Mouse (Mus musculus): ENCODE measurements around the gene C77080. TPM values are rescaled to one million over a fixed set of nuclear protein-coding genes. Genes with fewer than 3 reads are reported as not detected.

Gene C77080
- polyA plus RNA-seq, 1 experiment = 39.3 TPM

DNA sequence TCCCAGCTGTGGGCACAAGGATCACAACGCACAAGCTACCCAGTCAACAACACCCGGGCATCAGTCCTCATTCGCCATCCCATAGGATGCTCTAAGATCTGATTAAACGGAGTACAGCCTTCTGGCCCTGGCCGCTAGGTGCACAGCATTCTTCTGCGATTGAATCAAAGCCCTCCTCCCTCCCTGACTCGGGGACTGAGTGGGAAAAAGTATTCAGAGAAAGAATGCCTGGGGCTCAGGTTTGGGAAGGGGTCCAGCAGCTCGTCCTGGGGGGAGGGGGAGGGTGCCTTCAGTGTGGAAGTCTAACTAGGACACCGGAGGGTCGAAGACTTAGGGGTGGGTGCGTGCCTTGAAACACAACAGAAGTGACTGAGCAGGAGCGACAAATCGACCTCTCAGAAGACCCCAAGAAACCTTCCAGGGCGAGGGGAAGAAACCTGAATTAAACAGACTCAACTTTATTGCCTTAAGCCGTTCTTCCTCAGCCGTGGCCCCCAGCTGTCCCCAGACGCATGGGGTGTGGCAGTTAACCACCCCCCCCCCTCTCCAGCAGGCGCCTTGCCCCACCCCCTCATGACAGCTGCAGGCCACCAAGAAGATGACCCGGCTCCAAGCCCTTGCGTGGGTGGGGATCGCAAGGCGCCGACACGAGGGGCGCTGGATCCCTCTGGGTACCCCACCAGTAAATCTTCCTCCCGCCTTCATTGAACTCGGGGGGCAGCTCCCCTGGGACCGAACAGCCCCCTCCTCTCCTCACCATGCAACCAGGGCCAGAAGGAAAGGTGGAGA, 25.7 kb upstream of the C77080 start:
- TF ChIP-seq CTCF (conservative IDR thresholded peaks at IDR 0.05; ENCODE audit: insufficient read depth, insufficient read length, low read depth, low read length) = no peak
- no peak for TF ChIP-seq POLR2A (IDR thresholded peaks at IDR 0.05; ENCODE audit: low read depth, low read length)
- Histone ChIP-seq H3K27ac (ENCODE audit: insufficient read depth, low read depth, low read length) (no peak overlapping the region), H3K27me3 (replicated peaks; ENCODE audit: control insufficient read depth, insufficient read depth, low read length) (no peaks in the 10 kb centered on the region), H3K36me3 (ENCODE audit: control insufficient read depth, insufficient read depth, low read length) (no peaks in the 10 kb centered on the region), H3K4me3 (ENCODE audit: insufficient read depth, low read depth, low read length) (peak overlapping the region; percentile 41), H3K4me1 (ENCODE audit: control insufficient read depth, insufficient read depth, low read length) (no peaks in the 10 kb centered on the region; the same call in 1 of the 2 replicates)
- WGBS = 3% methylated on average over 28 of the region's 28 CpGs
- no peak for DNase-seq

DNA sequence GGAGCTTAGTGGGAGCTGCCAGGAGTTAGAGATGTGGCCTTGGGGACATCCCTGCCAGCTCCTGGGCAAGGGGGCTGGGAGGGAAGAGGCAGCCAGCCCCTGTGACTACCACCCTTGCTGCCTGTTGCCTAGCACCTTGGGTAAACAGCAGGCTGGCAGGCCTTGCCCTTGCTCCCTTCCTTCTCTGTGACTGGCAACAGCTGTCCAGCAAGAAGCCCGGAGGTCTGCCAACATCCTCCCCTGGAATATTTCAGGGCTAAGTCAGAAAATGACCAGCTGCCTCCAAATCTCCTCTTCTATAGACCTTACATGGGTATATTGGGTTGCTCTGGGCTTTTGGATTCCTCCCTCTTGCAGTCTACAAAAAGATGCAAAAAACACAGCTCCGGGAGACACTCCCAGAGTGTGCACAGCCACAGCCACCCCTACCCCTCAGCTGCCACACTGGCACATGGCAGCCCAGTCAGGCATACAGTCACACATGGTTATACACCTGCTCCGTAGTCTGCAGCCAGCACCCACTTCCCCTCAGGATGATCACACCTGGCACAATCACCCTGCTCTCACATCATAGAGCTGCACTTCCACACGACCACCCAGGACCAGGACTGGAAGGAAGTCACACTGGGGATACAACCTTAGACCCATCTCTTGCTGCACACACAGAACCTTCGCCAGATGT, 24.9 kb upstream of the C77080 start:
- no peak for TF ChIP-seq CTCF (conservative IDR thresholded peaks at IDR 0.05; ENCODE audit: insufficient read depth, insufficient read length, low read depth, low read length)
- TF ChIP-seq POLR2A (IDR thresholded peaks at IDR 0.05; ENCODE audit: low read depth, low read length) = no peak
- Histone ChIP-seq H3K27ac (ENCODE audit: insufficient read depth, low read depth, low read length) (no peak overlapping the region), H3K27me3 (replicated peaks; ENCODE audit: control insufficient read depth, insufficient read depth, low read length) (no peaks in the 10 kb centered on the region), H3K36me3 (ENCODE audit: control insufficient read depth, insufficient read depth, low read length) (no peaks in the 10 kb centered on the region), H3K4me3 (ENCODE audit: insufficient read depth, low read depth, low read length) (no peak overlapping the region), H3K4me1 (ENCODE audit: control insufficient read depth, insufficient read depth, low read length) (no peaks in the 10 kb centered on the region; the same call in 1 of the 2 replicates)
- DNase-seq = no peak
- WGBS = 40% methylated on average over 5 of the region's 5 CpGs

DNA sequence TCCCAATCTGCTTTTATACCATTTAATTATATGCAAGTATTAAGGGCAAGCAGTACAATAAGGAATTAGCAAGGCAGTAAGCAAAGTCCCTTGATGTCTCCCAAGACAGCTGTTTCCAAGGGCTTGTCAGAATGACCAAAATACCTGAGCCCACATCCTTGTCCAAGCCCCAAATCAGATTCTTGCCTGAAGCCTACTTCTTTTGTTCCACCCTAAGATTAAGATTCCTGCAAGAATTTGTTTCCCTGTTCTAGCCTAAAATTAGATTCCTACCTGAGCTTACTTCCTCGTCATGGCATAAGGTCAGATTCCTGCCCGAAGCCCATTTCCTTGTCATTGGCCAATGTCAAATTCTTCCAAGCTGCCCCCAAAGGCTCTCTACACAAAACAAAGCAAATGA, 23.5 kb upstream of the C77080 start:
- Histone ChIP-seq H3K27me3 (replicated peaks; ENCODE audit: control insufficient read depth, insufficient read depth, low read length) (no peaks in the 10 kb centered on the region), H3K36me3 (ENCODE audit: control insufficient read depth, insufficient read depth, low read length) (no peaks in the 10 kb centered on the region), H3K4me1 (ENCODE audit: control insufficient read depth, insufficient read depth, low read length) (no peaks in the 10 kb centered on the region; the same call in 1 of the 2 replicates), H3K4me3 (ENCODE audit: insufficient read depth, low read depth, low read length) (no peak overlapping the region), H3K27ac (ENCODE audit: insufficient read depth, low read depth, low read length) (no peak overlapping the region)
- TF ChIP-seq POLR2A (IDR thresholded peaks at IDR 0.05; ENCODE audit: low read depth, low read length) (no peak), CTCF (conservative IDR thresholded peaks at IDR 0.05; ENCODE audit: insufficient read depth, insufficient read length, low read depth, low read length) (no peak)
- 70% methylated on average over 2 of the region's 2 CpGs for WGBS
- no peak for DNase-seq

DNA sequence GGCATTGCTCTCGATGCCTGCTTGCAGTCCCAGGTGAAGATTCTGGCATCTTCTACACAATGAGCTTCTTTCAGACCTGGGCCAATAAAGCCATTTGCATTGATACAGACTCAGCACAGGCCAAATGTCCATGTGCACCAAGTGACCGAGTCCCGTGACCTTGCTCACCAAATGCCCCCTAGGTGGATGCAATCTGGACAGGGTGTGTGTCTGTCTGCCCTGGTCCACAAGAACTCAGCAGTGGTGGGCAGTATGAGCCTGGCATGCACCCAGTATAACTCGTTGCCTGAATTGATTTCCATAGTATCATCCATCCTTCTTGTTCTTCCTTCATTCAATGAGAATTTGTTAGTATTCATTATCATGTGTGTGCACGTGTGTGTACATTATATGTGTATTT, 22.0 kb upstream of the C77080 start:
- H3K27me3 ChIP-seq (replicated peaks; ENCODE audit: control insufficient read depth, insufficient read depth, low read length) = no peaks in the 10 kb centered on the region
- no peak for DNase-seq
- no peak overlapping the region for H3K4me3 ChIP-seq (ENCODE audit: insufficient read depth, low read depth, low read length)
- H3K4me1 ChIP-seq (ENCODE audit: control insufficient read depth, insufficient read depth, low read length) = no peaks in the 10 kb centered on the region; the same call in 1 of the 2 replicates
- no peaks in the 10 kb centered on the region for H3K36me3 ChIP-seq (ENCODE audit: control insufficient read depth, insufficient read depth, low read length)
- 88% methylated on average over 5 of the region's 5 CpGs for WGBS
- TF ChIP-seq POLR2A (IDR thresholded peaks at IDR 0.05; ENCODE audit: low read depth, low read length) = no peak
- no peak for TF ChIP-seq CTCF (conservative IDR thresholded peaks at IDR 0.05; ENCODE audit: insufficient read depth, insufficient read length, low read depth, low read length)
- H3K27ac ChIP-seq (ENCODE audit: insufficient read depth, low read depth, low read length) = no peak overlapping the region

DNA sequence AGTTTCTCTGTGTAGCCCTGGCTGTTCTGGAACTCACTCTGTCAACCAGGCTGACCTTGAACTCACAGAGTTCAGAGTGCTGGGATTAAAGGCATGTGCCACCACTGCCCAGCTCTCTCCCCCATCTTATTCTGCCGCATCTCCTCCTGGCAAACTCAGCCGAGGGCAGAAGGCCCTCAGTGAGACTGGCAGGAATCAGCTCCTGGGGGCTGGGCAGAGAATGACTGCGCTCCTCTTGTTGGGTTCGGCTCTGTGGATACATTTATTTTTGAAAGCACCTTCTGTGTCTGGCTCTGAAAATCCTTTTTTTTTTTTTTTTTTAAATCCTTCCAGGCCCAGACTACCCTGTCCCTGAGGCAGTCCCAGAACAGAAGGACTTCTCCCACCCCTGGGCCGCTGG, 21.6 kb upstream of the C77080 start:
- Histone ChIP-seq H3K4me1 (ENCODE audit: control insufficient read depth, insufficient read depth, low read length) (no peaks in the 10 kb centered on the region; the same call in 1 of the 2 replicates), H3K36me3 (ENCODE audit: control insufficient read depth, insufficient read depth, low read length) (no peaks in the 10 kb centered on the region), H3K27me3 (replicated peaks; ENCODE audit: control insufficient read depth, insufficient read depth, low read length) (no peaks in the 10 kb centered on the region), H3K27ac (ENCODE audit: insufficient read depth, low read depth, low read length) (no peak overlapping the region), H3K4me3 (ENCODE audit: insufficient read depth, low read depth, low read length) (no peak overlapping the region)
- 92% methylated on average over 5 of the region's 5 CpGs for WGBS
- TF ChIP-seq POLR2A (IDR thresholded peaks at IDR 0.05; ENCODE audit: low read depth, low read length) = no peak
- no peak for TF ChIP-seq CTCF (conservative IDR thresholded peaks at IDR 0.05; ENCODE audit: insufficient read depth, insufficient read length, low read depth, low read length)
- no peak for DNase-seq

DNA sequence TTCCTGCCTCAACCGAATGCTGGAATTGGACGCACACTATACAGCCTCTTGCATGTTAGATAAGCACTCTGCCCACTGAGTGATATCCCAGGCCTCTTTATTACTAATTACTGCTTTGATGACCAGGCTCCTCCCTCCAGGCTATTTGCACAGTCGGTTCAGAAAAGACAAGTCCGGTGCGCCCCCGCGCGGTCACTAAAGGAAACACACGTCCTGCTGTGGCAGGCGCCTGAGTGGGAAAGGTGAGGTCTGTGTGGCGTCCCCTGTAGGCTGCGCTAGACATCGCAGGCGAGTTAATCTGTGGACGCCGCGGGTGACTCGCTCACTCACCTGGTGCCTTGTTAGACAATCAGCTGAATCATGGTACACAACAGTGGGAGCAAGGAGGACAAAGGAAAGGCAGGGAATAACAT, 15.3 kb upstream of the C77080 start:
- TF ChIP-seq POLR2A (IDR thresholded peaks at IDR 0.05; ENCODE audit: low read depth, low read length) (no peak), CTCF (conservative IDR thresholded peaks at IDR 0.05; ENCODE audit: insufficient read depth, insufficient read length, low read depth, low read length) (peak; percentile 100; the same call in 1 of the 2 replicates)
- H3K36me3 ChIP-seq (ENCODE audit: control insufficient read depth, insufficient read depth, low read length) = no peaks in the 10 kb centered on the region
- no peaks in the 10 kb centered on the region for H3K27me3 ChIP-seq (replicated peaks; ENCODE audit: control insufficient read depth, insufficient read depth, low read length)
- no peak overlapping the region for H3K27ac ChIP-seq (ENCODE audit: insufficient read depth, low read depth, low read length)
- H3K4me3 ChIP-seq (ENCODE audit: insufficient read depth, low read depth, low read length) = no peak overlapping the region
- DNase-seq = peak; percentile 98
- WGBS = 2% methylated on average over 18 of the region's 18 CpGs
- H3K4me1 ChIP-seq (ENCODE audit: control insufficient read depth, insufficient read depth, low read length) = peaks cover 5% of the 10 kb centered on the region; the same call in 1 of the 2 replicates

DNA sequence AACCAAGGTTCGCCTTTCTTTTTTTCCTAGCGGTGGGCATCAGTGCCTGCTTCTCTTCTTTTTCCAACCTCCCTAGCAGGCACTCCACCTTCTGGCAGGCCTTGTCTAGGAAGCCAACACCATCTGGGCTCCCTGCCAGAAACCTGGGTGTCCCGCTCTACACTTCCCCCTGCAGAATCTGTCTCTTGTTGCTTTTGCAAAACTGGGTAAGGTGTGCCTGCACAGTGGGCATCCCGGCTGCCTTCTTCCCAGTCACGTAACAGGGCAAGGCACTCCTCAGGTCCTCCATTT, 11.5 kb upstream of the C77080 start:
- no peak for TF ChIP-seq POLR2A (IDR thresholded peaks at IDR 0.05; ENCODE audit: low read depth, low read length)
- peak; percentile 46 for TF ChIP-seq CTCF (conservative IDR thresholded peaks at IDR 0.05; ENCODE audit: insufficient read depth, insufficient read length, low read depth, low read length)
- whole genome bisulfite sequencing = 22% methylated on average over 5 of the region's 5 CpGs
- peak overlapping the region; percentile 25; the same call in 1 of the 2 replicates for H3K4me3 ChIP-seq (ENCODE audit: insufficient read depth, low read depth, low read length)
- peaks cover 5% of the 10 kb centered on the region; the same call in 1 of the 2 replicates for H3K4me1 ChIP-seq (ENCODE audit: control insufficient read depth, insufficient read depth, low read length)
- peak overlapping the region; percentile 59; the same call in 1 of the 2 replicates for H3K27ac ChIP-seq (ENCODE audit: insufficient read depth, low read depth, low read length)
- H3K36me3 ChIP-seq (ENCODE audit: control insufficient read depth, insufficient read depth, low read length) = no peaks in the 10 kb centered on the region
- H3K27me3 ChIP-seq (replicated peaks; ENCODE audit: control insufficient read depth, insufficient read depth, low read length) = no peaks in the 10 kb centered on the region
- peak; percentile 87 for DNase-seq
